Mouse (Mus musculus): ENCODE data around the gene Cacng2. TPM values are rescaled to one million over a fixed set of nuclear protein-coding genes. Genes with fewer than 3 reads are reported as not detected.
A peak's percentile ranks its signal among the peaks of the same experiment; 100 is the strongest.
"Not testable (repeated sequence)": the region's sequence is repeated elsewhere in the genome, so short reads cannot be mapped to it uniquely, and the experiment has no call there.

Cacng2 gene
- polyA plus RNA-seq, 1 experiment: 0.02 TPM

DNA sequence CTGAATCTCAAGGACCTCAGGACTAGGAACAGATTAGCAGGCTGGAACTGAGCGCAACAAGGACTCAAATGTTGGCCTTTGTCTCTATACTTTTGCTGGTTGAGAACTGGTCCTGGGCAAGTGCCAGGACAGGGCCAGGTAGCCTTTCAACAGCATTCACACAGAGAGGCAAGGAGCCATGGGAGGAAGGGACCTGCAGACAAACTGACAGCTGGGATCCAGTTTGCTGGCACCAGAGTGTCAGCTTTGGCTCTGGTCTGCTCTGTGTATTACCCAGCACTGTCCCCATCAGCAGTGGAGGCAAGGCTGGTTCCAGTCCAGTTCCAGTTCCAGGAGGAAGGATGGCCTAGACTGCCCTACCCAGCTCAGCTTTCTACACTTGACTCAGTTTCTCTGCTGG, 105.8 kb downstream of the Cacng2 start:
- TF ChIP-seq MYOD1 (IDR thresholded peaks at IDR 0.05; ENCODE audit: control insufficient read depth, insufficient read length, low read depth) (no peak), CTCF (IDR thresholded peaks at IDR 0.05; ENCODE audit: control insufficient read depth, insufficient read depth, insufficient read length) (no peak), MAX (IDR thresholded peaks at IDR 0.05) (no peak), MYOG (IDR thresholded peaks at IDR 0.05; ENCODE audit: control insufficient read depth, extremely low read depth, insufficient read length) (no peak), CEBPB (IDR thresholded peaks at IDR 0.05; ENCODE audit: low read depth) (no peak), USF1 (IDR thresholded peaks at IDR 0.05; ENCODE audit: low read depth) (no peak)
- Histone ChIP-seq H3K27me3 (ENCODE audit: control insufficient read depth, insufficient read depth, insufficient read length) (peaks cover 62% of the 10 kb centered on the region), H3K79me3 (ENCODE audit: low read depth) (no peaks in the 10 kb centered on the region), H3ac (ENCODE audit: control insufficient read depth, insufficient read length, low read depth) (no peak overlapping the region), H3K4me3 (ENCODE audit: insufficient read depth, poor library complexity, severe bottlenecking) (no peak overlapping the region), H3K36me3 (ENCODE audit: control insufficient read depth, insufficient read depth) (no peaks in the 10 kb centered on the region), H3K79me2 (ENCODE audit: control insufficient read depth, insufficient read depth) (no peaks in the 10 kb centered on the region)

DNA sequence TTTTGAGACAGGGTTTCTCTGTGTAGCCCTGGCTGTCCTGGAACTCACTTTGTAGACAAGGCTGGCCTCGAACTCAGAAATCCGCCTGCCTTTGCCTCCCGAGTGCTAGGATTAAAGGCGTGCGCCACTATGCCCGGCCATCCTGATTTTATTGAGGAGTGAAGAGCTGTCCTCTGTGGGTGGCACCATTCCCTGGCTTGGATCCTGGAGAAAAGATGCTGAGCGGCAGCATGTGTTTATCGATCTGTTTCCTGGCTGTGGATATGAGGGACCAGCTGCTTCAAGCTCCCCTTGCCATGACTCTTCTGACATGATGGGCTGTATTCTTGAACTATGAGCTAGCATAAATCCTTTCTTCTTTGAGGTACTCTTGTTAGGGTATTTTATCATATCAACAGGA, 111.6 kb downstream of the Cacng2 start:
- not testable (repeated sequence) for H3K79me2 ChIP-seq (ENCODE audit: control insufficient read depth, insufficient read depth); H3K36me3 ChIP-seq (ENCODE audit: control insufficient read depth, insufficient read depth); H3K79me3 ChIP-seq (ENCODE audit: low read depth); H3K4me3 ChIP-seq (ENCODE audit: insufficient read depth, poor library complexity, severe bottlenecking); H3ac ChIP-seq (ENCODE audit: control insufficient read depth, insufficient read length, low read depth)
- H3K27me3 ChIP-seq (ENCODE audit: control insufficient read depth, insufficient read depth, insufficient read length): peaks cover 66% of the 10 kb centered on the region

DNA sequence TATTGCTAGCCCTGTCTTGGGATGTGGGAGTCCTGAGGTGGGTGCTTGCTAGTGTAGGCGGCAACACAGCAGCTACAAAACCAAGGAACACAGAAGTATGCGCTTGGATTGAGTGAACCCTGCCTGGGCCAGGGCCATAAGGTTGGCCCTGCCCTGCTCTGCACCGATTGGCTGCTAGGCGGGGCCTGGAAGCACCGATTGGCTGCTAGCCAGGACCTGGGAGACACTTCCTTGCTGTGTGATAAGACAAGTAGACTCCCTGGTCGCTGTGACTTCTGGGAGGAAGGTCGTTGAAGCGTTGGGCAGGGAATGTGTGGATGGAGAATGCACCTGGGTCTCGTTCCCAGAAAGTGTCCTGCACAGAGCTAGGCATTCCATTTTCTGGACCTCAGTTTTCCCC, 115.9 kb downstream of the Cacng2 start:
- Histone ChIP-seq H3K36me3 (ENCODE audit: control insufficient read depth, insufficient read depth) (no peaks in the 10 kb centered on the region), H3K79me2 (ENCODE audit: control insufficient read depth, insufficient read depth) (no peaks in the 10 kb centered on the region), H3K4me3 (ENCODE audit: insufficient read depth, poor library complexity, severe bottlenecking) (no peak overlapping the region), H3K79me3 (ENCODE audit: low read depth) (no peaks in the 10 kb centered on the region), H3ac (ENCODE audit: control insufficient read depth, insufficient read length, low read depth) (no peak overlapping the region), H3K27me3 (ENCODE audit: control insufficient read depth, insufficient read depth, insufficient read length) (peaks cover 90% of the 10 kb centered on the region)
- no peak for TF ChIP-seq MYOD1 (IDR thresholded peaks at IDR 0.05; ENCODE audit: control insufficient read depth, insufficient read length, low read depth)
- no peak for TF ChIP-seq MAX (IDR thresholded peaks at IDR 0.05)

DNA sequence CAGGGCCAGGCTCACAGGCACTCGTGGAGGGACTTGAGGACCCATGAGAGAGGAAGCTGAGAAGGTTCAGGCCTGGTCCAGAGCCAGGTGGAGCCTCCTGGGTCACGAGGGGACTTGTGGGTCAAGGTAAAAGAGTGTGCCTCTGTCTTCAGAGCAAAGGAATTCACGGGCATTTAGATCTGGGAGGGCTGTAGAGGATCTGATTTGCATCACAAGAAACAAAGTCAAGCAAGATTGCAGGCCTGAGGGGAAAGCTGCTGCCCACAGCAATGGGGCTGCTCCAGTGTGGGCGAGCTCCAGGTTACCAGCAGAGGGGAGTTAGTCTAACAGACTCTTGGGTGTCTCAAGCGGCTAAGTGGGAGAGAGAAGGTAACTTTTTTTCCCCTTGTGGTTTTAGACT, 118.4 kb downstream of the Cacng2 start:
- Histone ChIP-seq H3K4me3 (ENCODE audit: insufficient read depth, poor library complexity, severe bottlenecking) (no peak overlapping the region), H3K79me2 (ENCODE audit: control insufficient read depth, insufficient read depth) (no peaks in the 10 kb centered on the region), H3ac (ENCODE audit: control insufficient read depth, insufficient read length, low read depth) (no peak overlapping the region), H3K36me3 (ENCODE audit: control insufficient read depth, insufficient read depth) (no peaks in the 10 kb centered on the region), H3K27me3 (ENCODE audit: control insufficient read depth, insufficient read depth, insufficient read length) (peaks cover 86% of the 10 kb centered on the region), H3K79me3 (ENCODE audit: low read depth) (no peaks in the 10 kb centered on the region)
- TF ChIP-seq MYOG (IDR thresholded peaks at IDR 0.05; ENCODE audit: control insufficient read depth, extremely low read depth, insufficient read length) (no peak), CTCF (IDR thresholded peaks at IDR 0.05; ENCODE audit: control insufficient read depth, insufficient read depth, insufficient read length) (no peak), MYOD1 (IDR thresholded peaks at IDR 0.05; ENCODE audit: control insufficient read depth, insufficient read length, low read depth) (no peak), CEBPB (IDR thresholded peaks at IDR 0.05; ENCODE audit: low read depth) (no peak), MAX (IDR thresholded peaks at IDR 0.05) (no peak), FOSL1 (IDR thresholded peaks at IDR 0.05; ENCODE audit: insufficient read depth, low read length, poor library complexity, severe bottlenecking) (no peak), USF1 (IDR thresholded peaks at IDR 0.05; ENCODE audit: low read depth) (no peak)

DNA sequence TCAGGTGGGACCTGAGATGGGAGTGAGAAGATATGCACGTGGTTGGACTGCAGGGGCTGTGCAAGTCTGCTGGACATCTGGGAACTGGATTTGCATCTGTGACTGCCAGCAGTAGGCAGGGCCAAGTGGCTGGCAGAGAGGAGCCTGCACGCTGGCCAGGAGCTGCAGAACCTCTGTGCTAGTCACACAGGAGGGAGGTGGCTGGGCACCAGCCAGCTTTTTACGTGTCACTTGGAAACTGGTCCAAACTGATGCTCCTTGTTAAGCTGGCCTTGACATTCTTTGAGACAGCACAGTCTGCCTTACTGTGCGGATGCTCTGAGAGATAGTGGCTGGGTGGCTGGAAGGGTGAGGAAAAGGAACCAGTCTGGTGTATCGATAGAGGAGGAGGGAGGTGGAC, 131.3 kb downstream of the Cacng2 start:
- TF ChIP-seq MAX (IDR thresholded peaks at IDR 0.05) (no peak), FOSL1 (IDR thresholded peaks at IDR 0.05; ENCODE audit: insufficient read depth, low read length, poor library complexity, severe bottlenecking) (no peak)
- Histone ChIP-seq H3ac (ENCODE audit: control insufficient read depth, insufficient read length, low read depth) (no peak overlapping the region), H3K79me3 (ENCODE audit: low read depth) (no peaks in the 10 kb centered on the region), H3K36me3 (ENCODE audit: control insufficient read depth, insufficient read depth) (no peaks in the 10 kb centered on the region), H3K27me3 (ENCODE audit: control insufficient read depth, insufficient read depth, insufficient read length) (peaks cover 76% of the 10 kb centered on the region), H3K79me2 (ENCODE audit: control insufficient read depth, insufficient read depth) (no peaks in the 10 kb centered on the region), H3K4me3 (ENCODE audit: insufficient read depth, poor library complexity, severe bottlenecking) (no peak overlapping the region)

DNA sequence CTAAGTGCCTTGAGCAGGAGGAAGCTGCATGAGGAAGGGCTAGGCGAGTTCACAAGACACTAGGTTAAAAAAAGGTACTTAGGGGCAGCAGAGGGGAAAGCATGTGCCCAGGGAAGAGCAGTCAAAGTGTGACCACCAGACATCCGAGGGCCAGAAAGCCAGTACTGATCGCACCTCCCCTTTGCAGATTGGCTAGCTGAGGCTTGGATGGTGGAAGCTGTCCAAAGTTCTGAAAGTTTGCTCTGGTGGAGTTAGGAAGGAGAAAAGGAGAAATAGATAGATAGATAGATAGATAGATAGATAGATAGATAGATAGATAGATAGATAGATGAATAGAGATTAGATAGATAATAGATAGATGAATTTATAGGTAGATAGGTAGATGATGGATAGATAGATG, 136.4 kb downstream of the Cacng2 start:
- Histone ChIP-seq H3K79me3 (ENCODE audit: low read depth) (no peaks in the 10 kb centered on the region), H3K79me2 (ENCODE audit: control insufficient read depth, insufficient read depth) (no peaks in the 10 kb centered on the region), H3K4me3 (ENCODE audit: insufficient read depth, poor library complexity, severe bottlenecking) (no peak overlapping the region), H3ac (ENCODE audit: control insufficient read depth, insufficient read length, low read depth) (no peak overlapping the region), H3K27me3 (ENCODE audit: control insufficient read depth, insufficient read depth, insufficient read length) (peaks cover 71% of the 10 kb centered on the region), H3K36me3 (ENCODE audit: control insufficient read depth, insufficient read depth) (no peaks in the 10 kb centered on the region)
- TF ChIP-seq CEBPB (IDR thresholded peaks at IDR 0.05; ENCODE audit: low read depth) (no peak), FOSL1 (IDR thresholded peaks at IDR 0.05; ENCODE audit: insufficient read depth, low read length, poor library complexity, severe bottlenecking) (no peak), USF1 (IDR thresholded peaks at IDR 0.05; ENCODE audit: low read depth) (no peak), MAX (IDR thresholded peaks at IDR 0.05) (peak; percentile 28), MYOD1 (IDR thresholded peaks at IDR 0.05; ENCODE audit: control insufficient read depth, insufficient read length, low read depth) (no peak)

Measured in C2C12 (cell line).